Mouse (Mus musculus) gastrocnemius, adult 2 months (tissue): ENCODE data around the gene Commd1. TPM values are rescaled to one million over a fixed set of nuclear protein-coding genes. Genes with fewer than 3 reads are reported as not detected.

Experiments used
- DNase-seq: peaks from one replicate; pipeline ENCODE4 v3.0.0; 2022
- H3K27ac ChIP-seq: fragments of 200-600 bp; 2 replicates; pipeline ENCODE4 v1.8.1; 2022; ENCODE audit warnings: mild to moderate bottlenecking
- H3K4me3 ChIP-seq: fragments of 200-600 bp; 2 replicates; pipeline ENCODE4 v1.8.1; 2022; ENCODE audit warnings: mild to moderate bottlenecking, moderate library complexity
- CTCF ChIP-seq: fragments of 200-600 bp; IDR thresholded peaks from 2 replicates; pipeline ENCODE4 v1.8.1; 2022; ENCODE audit warnings: antibody characterized with exemption, mild to moderate bottlenecking, moderate library complexity
- intact Hi-C: fragments of 180-260 bp; cut with DNase I; formaldehyde crosslinking; loops from one replicate; pipeline ENCODE4 v1.15.1; 2025
- total RNA-seq, 2 experiments: library from RNA; stranded (reverse); gene quantifications; 2 replicates each; pipeline ENCODE4 v1.2.3; 2021

Commd1 gene
- total RNA-seq, 2 experiments from 2014 or later: 89.3 to 105 TPM

DNA sequence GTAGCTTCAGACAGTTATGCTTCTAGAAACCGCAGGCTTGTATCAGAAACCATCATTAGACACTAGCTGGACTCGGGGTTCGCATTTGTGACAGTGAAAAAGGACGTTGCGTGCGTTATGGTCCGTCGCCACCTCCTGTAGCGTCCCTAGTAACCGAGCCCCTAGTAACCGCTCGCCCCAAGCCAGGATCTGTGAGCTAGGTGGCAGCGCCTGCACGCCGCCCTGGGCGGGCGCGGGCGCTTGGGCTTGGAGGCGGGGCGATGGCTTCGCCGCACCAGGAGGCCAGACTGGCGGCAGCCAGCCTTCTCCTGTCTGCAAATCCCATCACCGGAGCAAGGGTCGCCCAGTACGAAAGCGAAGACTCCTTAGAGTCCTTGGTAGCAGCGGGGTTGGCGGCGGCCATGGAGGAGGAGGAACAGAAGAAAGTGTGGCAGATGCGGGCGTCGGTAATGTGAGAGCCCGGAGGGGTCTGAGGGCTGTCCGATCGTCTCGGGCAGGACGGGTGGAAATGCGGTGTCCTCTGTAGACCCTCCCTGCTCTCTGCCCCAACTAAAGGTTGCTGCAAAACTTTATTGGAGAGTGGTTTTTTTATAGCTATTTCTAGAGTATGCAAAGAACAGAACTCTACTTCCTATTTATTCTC lies 26.1 kb upstream of the Commd1 start:
- H3K27ac ChIP-seq: peak overlapping the region; percentile 93
- DNase-seq: peak; percentile 89
- intact Hi-C loops: loop anchor here (5.0 kb wide), 4 partner anchors 59 to 264 kb away; partner anchors contain the start of gene Xpo1
- peak; percentile 47 for TF ChIP-seq CTCF
- H3K4me3 ChIP-seq: peak overlapping the region; percentile 93

DNA sequence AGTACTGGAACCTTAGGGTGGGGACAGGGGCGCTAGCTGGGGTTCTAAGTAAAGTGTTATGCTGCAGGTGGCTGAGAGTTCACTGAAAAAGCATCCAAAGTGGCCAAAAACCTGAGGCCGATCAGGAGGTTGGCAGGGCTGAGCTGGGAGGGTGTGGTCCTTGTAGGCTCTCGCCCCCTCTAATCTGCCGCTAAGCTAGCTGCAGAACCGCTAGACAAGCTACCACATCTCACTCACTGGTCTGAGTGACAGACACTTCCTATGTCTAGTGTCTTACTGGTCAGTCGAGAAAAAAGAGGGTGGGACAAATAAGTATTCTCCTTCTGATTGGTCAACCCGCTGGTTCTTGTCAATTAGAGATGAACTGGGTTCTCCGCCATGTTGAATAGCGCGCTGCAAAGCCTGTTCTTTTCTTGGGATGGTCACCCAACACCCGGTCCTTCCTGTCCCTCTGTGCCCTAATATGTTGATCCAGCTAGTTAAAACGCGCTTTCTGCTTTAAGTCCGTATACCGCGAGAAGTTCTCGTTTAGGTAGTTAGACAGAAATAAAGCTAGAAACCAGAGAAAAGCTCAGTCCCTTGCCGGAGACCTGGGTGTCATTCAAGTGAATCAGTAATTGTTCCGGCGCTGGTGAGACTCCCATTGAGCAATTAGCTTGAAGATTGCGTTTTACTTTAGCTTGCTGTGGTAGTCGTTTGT lies 25.4 kb upstream of the Commd1 start, which contains the start of gene Fam161a:
Fam161a (plus strand) TSS at position 51 of the 700 bp plus-strand sequence.
- H3K4me3 ChIP-seq: peak within 1 kb of the TSS; percentile 93
- peak; percentile 67 for DNase-seq
- no peak for TF ChIP-seq CTCF
- peak within 1 kb of the TSS; percentile 93 for H3K27ac ChIP-seq
- intact Hi-C loops: loop anchor here (5.0 kb wide), 4 partner anchors 60 to 265 kb away; partner anchors contain the start of gene Xpo1

DNA sequence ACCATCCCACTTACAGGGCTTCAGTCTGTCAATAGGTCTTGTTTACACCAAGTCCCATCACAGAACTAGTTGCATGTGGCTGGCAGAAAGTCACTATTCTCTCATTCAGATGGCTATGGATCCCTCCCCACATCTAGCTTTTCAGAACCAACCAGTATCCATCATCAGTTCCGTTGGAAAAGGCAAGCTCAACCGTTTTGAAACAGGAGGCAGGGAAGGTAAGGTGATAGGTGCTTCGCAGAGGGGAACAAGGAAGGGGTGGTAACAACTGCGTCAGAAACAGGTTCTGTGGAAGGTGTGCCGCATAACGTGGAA lies 24.9 kb upstream of the Commd1 start:
- no peak for TF ChIP-seq CTCF
- intact Hi-C loops: loop anchor here (5.0 kb wide), 4 partner anchors 60 to 265 kb away; partner anchors contain the start of gene Xpo1
- no peak for DNase-seq
- peak overlapping the region; percentile 93 for H3K27ac ChIP-seq
- peak overlapping the region; percentile 93 for H3K4me3 ChIP-seq

DNA sequence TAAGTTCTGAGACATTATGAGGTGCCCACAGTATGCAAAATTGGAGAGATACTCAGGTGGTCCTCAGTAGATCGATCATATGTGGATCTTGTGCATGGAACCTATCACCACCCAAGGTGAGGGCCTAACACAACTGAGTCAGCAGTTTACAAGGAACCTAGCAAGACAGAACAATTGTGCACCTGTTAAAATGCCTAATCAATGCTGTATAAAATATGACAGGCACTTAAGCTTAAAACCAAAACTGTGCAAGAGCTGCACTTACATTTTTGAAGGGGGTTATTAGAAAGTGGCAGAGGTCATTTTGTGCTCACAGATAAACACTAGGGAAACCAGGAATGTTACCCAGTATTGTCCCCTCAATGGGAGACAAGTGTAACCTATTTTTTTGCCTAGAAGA lies 23.1 kb upstream of the Commd1 start:
- DNase-seq: no peak
- H3K4me3 ChIP-seq: no peak overlapping the region
- no peak overlapping the region for H3K27ac ChIP-seq
- no peak for TF ChIP-seq CTCF
- intact Hi-C loops: loop anchor here (5.0 kb wide), 4 partner anchors 62 to 267 kb away; partner anchors contain the start of gene Xpo1

DNA sequence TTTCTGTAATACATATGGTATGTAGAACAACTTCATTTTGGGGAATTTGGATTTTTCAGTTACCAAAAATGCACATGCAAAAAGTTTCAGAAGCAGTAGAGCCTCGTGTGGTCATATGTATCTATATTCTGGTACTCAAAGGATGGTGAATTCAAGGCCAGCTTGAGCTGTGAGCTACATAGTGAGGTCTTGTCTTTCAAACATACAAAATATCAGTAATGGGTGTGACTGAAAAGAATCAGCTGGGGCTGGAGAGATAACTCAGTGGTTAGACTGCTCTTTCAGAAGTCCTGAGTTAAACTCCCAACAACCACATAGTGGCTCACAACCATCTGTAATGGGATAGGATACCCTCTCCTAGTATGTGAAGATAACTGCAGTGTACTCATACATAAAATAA lies 16.1 kb upstream of the Commd1 start:
- DNase-seq: no peak
- no peak overlapping the region for H3K27ac ChIP-seq
- TF ChIP-seq CTCF: no peak
- intact Hi-C loops: no loop called here
- no peak overlapping the region for H3K4me3 ChIP-seq

DNA sequence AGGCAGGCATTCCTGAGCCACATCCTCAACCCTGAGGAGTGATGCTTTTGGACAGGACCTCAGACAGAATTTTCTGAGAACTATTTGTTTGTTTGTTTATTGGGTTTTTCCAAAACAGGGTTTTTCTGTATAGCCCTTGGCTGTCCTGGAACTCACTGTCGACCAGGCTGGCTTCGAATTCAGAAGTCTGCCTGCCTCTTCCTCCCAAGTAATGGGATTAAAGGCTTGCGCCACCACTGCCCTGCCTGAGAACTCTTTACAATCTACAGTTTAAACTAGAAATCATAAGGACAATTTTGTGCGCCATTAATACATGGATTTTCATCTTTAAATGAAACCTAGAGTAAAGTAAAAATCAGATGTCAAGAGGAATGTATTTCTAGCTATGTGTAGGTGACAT lies 13.3 kb upstream of the Commd1 start:
- H3K27ac ChIP-seq: no peak overlapping the region
- H3K4me3 ChIP-seq: no peak overlapping the region
- no peak for TF ChIP-seq CTCF
- intact Hi-C loops: no loop called here
- no peak for DNase-seq

DNA sequence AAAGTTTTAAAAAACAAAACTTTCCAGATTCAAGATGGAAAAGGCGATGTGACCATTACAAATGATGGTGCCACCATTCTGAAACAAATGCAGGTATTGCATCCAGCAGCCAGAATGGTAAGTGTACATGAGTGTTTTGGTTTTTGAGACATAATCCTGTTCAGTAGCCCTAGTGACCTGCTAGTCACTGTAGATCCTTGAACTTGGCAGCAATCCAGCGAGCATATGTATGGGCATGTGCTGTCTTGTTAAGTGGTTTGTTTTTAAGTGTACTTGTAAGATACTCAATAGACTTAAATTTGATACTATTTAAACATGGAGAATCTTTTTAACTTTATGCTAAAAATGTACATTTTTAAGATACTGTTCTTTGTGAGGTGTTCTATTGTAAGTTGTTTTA lies 12.1 kb upstream of the Commd1 start:
- intact Hi-C loops: no loop called here
- DNase-seq: no peak
- no peak for TF ChIP-seq CTCF

DNA sequence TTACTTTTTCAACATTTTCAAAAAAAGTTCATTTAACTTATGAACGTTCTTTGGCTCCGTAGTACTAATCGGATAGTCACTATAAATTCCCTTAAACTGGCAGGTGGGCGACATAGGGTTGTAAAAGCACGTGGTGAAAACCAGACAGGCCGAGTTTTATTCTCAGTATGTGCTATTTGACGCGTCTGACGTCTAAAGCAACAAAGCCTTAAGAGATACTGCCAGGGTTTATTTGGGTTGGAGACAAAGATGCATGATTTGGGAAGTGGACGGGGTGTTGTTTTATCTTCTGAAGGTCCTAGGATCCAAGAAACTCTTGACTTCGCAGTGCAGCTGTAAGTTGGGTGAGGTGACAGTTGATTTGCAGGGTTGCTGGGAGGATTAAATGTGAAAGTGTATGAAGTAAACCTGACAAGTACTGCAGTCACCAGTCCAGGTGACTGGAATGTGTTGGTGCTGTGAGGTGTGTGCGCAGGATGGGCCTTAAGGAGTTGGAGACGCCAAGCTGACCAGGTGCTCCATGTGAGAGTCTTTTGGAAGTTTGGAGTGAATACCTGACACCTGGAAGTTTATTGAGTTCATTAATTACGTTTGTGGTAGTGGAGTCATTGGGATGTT lies 9.1 kb upstream of the Commd1 start:
- intact Hi-C loops: no loop called here
- no peak for TF ChIP-seq CTCF
- no peak for DNase-seq
- peak overlapping the region; percentile 93 for H3K27ac ChIP-seq
- peak overlapping the region; percentile 76 for H3K4me3 ChIP-seq

More for the DNA sequence above, 12.1 kb upstream of the Commd1 start:
- Histone ChIP-seq H3K27ac (no peak overlapping the region), H3K4me3 (no peak overlapping the region)

DNA sequence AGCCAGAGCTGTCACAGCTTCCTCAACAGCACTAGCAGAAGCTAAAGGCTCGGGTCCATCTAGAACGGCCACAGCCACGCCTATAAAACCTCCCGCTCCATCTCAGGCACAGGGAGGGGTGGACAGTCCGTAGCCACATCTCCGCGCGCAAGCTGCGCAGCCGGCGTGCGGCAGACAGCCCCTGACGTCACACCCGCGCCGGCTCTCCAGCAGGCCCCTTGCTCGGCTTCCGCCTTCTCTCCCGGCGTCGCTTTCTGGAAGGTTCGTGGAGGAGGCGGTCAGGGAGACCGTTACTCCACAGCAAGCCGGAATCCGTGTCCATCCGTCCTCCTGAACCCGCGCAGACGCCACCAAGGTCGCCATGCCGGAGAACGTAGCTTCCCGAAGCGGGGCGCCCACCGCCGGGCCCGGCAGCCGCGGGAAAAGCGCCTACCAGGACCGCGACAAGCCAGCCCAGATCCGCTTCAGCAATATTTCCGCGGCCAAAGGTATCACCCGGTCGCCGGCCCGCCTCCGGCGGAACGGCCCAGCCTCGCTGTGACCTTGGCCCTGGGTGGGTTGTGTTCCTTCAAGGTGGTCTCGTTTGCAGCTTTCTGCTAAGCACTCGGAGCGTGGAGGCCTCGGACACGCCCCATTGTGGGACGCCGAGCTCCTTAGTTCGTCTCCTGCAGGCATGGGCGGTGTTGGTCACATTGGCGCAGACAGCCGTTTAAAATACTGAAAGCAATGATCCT lies 8.4 kb upstream of the Commd1 start, which contains the start of gene Cct4:
Cct4 (plus strand) TSS at position 127 of the 734 bp plus-strand sequence.
- intact Hi-C loops: no loop called here

DNA sequence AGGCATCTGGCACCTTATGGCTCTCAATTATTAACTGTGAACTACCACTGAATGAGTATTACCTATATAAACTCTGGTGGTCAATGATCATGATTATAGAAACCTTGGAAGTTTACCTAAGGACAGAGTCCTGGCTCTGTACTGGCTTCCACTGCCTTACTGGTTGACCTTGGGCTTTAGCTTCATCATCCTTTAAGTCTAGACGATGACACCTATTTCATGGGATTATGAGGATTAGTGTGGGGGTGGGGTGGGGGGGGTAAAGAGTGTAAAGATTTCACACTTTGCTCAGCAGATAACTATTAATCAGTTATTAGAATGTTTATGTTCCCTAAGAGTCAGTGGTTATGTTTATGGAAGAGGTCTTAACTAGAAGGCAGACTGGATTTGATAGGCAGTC lies 7.6 kb upstream of the Commd1 start:
- peak overlapping the region; percentile 93 for H3K27ac ChIP-seq
- H3K4me3 ChIP-seq: peak overlapping the region; percentile 76
- TF ChIP-seq CTCF: no peak
- no peak for DNase-seq
- intact Hi-C loops: loop anchor here (5.0 to 10.0 kb wide), 2 partner anchors 158 to 505 kb away; partner anchors contain the start of gene Ahsa2

More for the DNA sequence above, 8.4 kb upstream of the Commd1 start, which contains the start of gene Cct4:
- Histone ChIP-seq H3K4me3 (peak within 1 kb of the TSS; percentile 76), H3K27ac (peak within 1 kb of the TSS; percentile 93)
- no peak for TF ChIP-seq CTCF
- DNase-seq: peak; percentile 96

DNA sequence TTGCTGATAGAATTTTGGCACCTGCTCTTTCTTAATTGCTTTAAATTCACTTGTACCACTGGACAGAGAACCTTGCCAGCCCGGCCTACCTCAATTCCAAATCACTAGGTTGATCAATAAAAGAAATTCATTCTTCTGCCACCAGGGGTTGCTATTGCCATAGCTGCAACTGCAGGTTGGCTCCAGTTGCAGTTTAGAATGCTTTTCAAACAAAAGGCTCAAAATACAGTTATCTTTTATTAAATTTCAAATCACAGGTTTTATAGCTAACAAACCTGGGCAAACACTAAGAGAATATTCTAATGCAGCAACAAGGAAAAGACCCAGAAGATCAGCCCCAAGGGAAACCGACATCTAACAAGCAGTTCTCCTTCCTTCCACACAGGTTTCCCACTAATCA lies 5.2 kb upstream of the Commd1 start:
- peak; percentile 38 for DNase-seq
- no peak overlapping the region for H3K4me3 ChIP-seq
- peak; percentile 89 for TF ChIP-seq CTCF
- H3K27ac ChIP-seq: no peak overlapping the region
- intact Hi-C loops: loop anchor here (1.0 to 10.0 kb wide), 3 partner anchors 160 to 507 kb away; partner anchors contain the start of gene Ahsa2

DNA sequence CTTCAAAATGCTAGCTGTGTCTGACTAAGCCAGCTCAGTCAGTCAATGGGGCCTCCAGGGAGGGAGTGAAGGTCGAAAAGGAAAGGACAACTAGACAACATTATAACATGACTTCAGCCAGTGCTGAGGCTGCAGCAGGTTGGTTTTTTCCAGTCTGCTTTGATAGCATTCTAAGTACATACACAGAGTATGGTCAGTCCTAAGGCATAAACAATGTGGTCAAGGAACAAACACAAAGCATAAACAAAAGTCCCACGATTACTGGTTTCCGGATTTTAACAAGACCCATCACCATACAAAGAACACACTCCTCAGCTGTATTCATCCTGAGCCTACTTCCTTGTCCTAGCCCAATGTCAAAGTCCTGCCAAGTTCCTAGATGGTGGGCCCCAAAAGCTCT lies 3.3 kb upstream of the Commd1 start:
- Histone ChIP-seq H3K27ac (no peak overlapping the region), H3K4me3 (no peak overlapping the region)
- no peak for DNase-seq
- intact Hi-C loops: loop anchor here (5.0 to 10.0 kb wide), 2 partner anchors 162 to 509 kb away; partner anchors contain the start of gene Ahsa2
- no peak for TF ChIP-seq CTCF
